Mouse (Mus musculus) Patski (cell line): ENCODE measurements at regions not wholly inside any gene's neighbourhood (a gene's known extent, or its start where the extent isn't known, plus 50 kb on each side); places are given as distances from the start of the nearest gene placed in this dataset.

ENCODE experiments used
- ATAC-seq: fragments of 100-300 bp; one replicate; pipeline ENCODE4 v1.8.0; 2021
- CTCF ChIA-PET: fragments of 350-600 bp; sonication (Branson Sonifier 250); formaldehyde crosslinking; loops from one replicate; lab custom pipeline; 2022; ENCODE audit warnings: inconsistent platforms; lab: Charles Lee
- POLR2A ChIA-PET: fragments of 350-600 bp; sonication (Branson Sonifier 250); formaldehyde crosslinking; loops from one replicate; lab custom pipeline; 2022; ENCODE audit warnings: antibody characterized with exemption, inconsistent platforms; lab: Charles Lee
- DNase-seq: peaks from one replicate; pipeline ENCODE4 v3.0.0-alpha.2; 2011; ENCODE audit warnings: low read depth, low spot score
- H3K27me3 ChIP-seq: fragments of 371-371 bp; one replicate; pipeline ENCODE4 v1.5.1; 2021
- CTCF ChIP-seq: fragments of 100-300 bp; IDR thresholded peaks from one replicate; pipeline ENCODE4 v1.5.1; 2021
- in situ Hi-C: fragments of 300-500 bp; cut with MboI; formaldehyde crosslinking; loops from 3 replicates; pipeline ENCODE4 v1.11.1; 2018; ENCODE audit warnings: low pct_unique_long_range_greater_than_20kb, mixed read lengths

GRCm38 (mm10) chr17:62083281-62083680 lies 797.8 kb downstream of the Efna5 start:
- no peak for DNase-seq
- in situ Hi-C loops: no loop called here
- TF ChIP-seq CTCF: no peak
- ChIA-PET POLR2A (no interaction called here), CTCF (no interaction called here)
- peaks cover 39% of the 10 kb centered on the region for H3K27me3 ChIP-seq
- ATAC-seq: no peak

GRCm38 (mm10) chr17:62077604-62078003 lies 803.5 kb downstream of the Efna5 start:
- in situ Hi-C loops: no loop called here
- CTCF ChIA-PET: no interaction called here
- no peak for DNase-seq
- H3K27me3 ChIP-seq: peaks cover 37% of the 10 kb centered on the region
- no peak for ATAC-seq
- TF ChIP-seq CTCF: no peak
- POLR2A ChIA-PET: no interaction called here

- POLR2A ChIA-PET: no interaction called here
- in situ Hi-C loops: no loop called here
- ATAC-seq: no peak
- TF ChIP-seq CTCF: no peak
- CTCF ChIA-PET: no interaction called here
- H3K27me3 ChIP-seq: peaks cover 11% of the 10 kb centered on the region
- no peak for DNase-seq
Measured at GRCm38 (mm10) chr17:62064939-62065338, 816.2 kb downstream of the Efna5 start.

GRCm38 (mm10) chr17:62058016-62058415 lies 823.1 kb downstream of the Efna5 start:
- H3K27me3 ChIP-seq: peaks cover 19% of the 10 kb centered on the region
- no peak for TF ChIP-seq CTCF
- POLR2A ChIA-PET: no interaction called here
- CTCF ChIA-PET: no interaction called here
- DNase-seq: no peak
- no peak for ATAC-seq
- in situ Hi-C loops: no loop called here

GRCm38 (mm10) chr17:62054801-62055200 lies 826.3 kb downstream of the Efna5 start:
- ChIA-PET POLR2A (no interaction called here), CTCF (no interaction called here)
- in situ Hi-C loops: no loop called here
- no peak for TF ChIP-seq CTCF
- peaks cover 12% of the 10 kb centered on the region for H3K27me3 ChIP-seq
- DNase-seq: peak; percentile 30
- ATAC-seq: peak; percentile 84

- ATAC-seq: no peak
- ChIA-PET POLR2A (no interaction called here), CTCF (no interaction called here)
- in situ Hi-C loops: no loop called here
- DNase-seq: no peak
- H3K27me3 ChIP-seq: peaks cover 17% of the 10 kb centered on the region
- no peak for TF ChIP-seq CTCF
Measured at GRCm38 (mm10) chr17:62048989-62049388, 832.1 kb downstream of the Efna5 start.

- in situ Hi-C loops: no loop called here
- DNase-seq (no peak), ATAC-seq (no peak)
- CTCF ChIA-PET: interaction anchor here (1.2 kb wide), 1 partner anchor 13 kb away, joined by 3 read pairs; no protein-coding TSS in a partner anchor
- no peak for TF ChIP-seq CTCF
- POLR2A ChIA-PET: interaction anchor here (0.6 kb wide), 1 partner anchor 53 kb away, joined by 4 read pairs; no protein-coding TSS in a partner anchor
- peaks cover 23% of the 10 kb centered on the region for H3K27me3 ChIP-seq
Measured at GRCm38 (mm10) chr17:62030614-62031013, 850.5 kb downstream of the Efna5 start.
